Mouse (Mus musculus): ENCODE measurements at regions not wholly inside any gene's neighbourhood (a gene's known extent, or its start where the extent isn't known, plus 50 kb on each side); places are given as distances from the start of the nearest gene placed in this dataset.

GRCm38 (mm10) chr3:61224505-61224904, 136.9 kb upstream of the Rap2b start:
- ATAC-seq (replicated peaks; ENCODE audit: low FRiP score) (no peak), DNase-seq (ENCODE audit: low spot score) (no peak)
- Histone ChIP-seq H3K4me1 (replicated peaks; ENCODE audit: control insufficient read depth, insufficient read depth, low read length) (no peaks in the 10 kb centered on the region), H3K27ac (ENCODE audit: low read depth, low read length) (no peak overlapping the region), H3K36me3 (ENCODE audit: control insufficient read depth, insufficient read depth, low read length) (no peaks in the 10 kb centered on the region), H3K4me3 (ENCODE audit: low read depth, low read length) (no peak overlapping the region), H3K27me3 (ENCODE audit: control insufficient read depth, insufficient read depth, low read length) (no peaks in the 10 kb centered on the region), H3K4me2 (ENCODE audit: low read depth, low read length, severe bottlenecking) (no peak overlapping the region), H3K9ac (ENCODE audit: low read length) (no peak overlapping the region), H3K9me3 (ENCODE audit: control insufficient read depth, low read length) (no peaks in the 10 kb centered on the region)

GRCm38 (mm10) chr3:61225054-61225453, 136.4 kb upstream of the Rap2b start:
- H3K4me3 ChIP-seq (ENCODE audit: low read depth, low read length), result no peak overlapping the region
- no peaks in the 10 kb centered on the region for H3K4me1 ChIP-seq (replicated peaks; ENCODE audit: control insufficient read depth, insufficient read depth, low read length)
- DNase-seq (ENCODE audit: low spot score) (no peak), ATAC-seq (replicated peaks; ENCODE audit: low FRiP score) (no peak)
- no peaks in the 10 kb centered on the region for H3K27me3 ChIP-seq (ENCODE audit: control insufficient read depth, insufficient read depth, low read length)
- no peak overlapping the region for H3K9ac ChIP-seq (ENCODE audit: low read length)
- H3K9me3 ChIP-seq (ENCODE audit: control insufficient read depth, low read length), result no peaks in the 10 kb centered on the region
- H3K36me3 ChIP-seq (ENCODE audit: control insufficient read depth, insufficient read depth, low read length), result no peaks in the 10 kb centered on the region
- H3K27ac ChIP-seq (ENCODE audit: low read depth, low read length), result no peak overlapping the region
- H3K4me2 ChIP-seq (ENCODE audit: low read depth, low read length, severe bottlenecking), result no peak overlapping the region

GRCm38 (mm10) chr3:61241380-61241779, 120.1 kb upstream of the Rap2b start:
- DNase-seq (ENCODE audit: low spot score), result no peak
- no peaks in the 10 kb centered on the region for H3K9me3 ChIP-seq (ENCODE audit: control insufficient read depth, low read length)
- no peak for ATAC-seq (replicated peaks; ENCODE audit: low FRiP score)
- H3K36me3 ChIP-seq (ENCODE audit: control insufficient read depth, insufficient read depth, low read length), result no peaks in the 10 kb centered on the region
- H3K27ac ChIP-seq (ENCODE audit: low read depth, low read length), result no peak overlapping the region
- no peak overlapping the region for H3K4me2 ChIP-seq (ENCODE audit: low read depth, low read length, severe bottlenecking)
- H3K9ac ChIP-seq (ENCODE audit: low read length), result no peak overlapping the region
- WGBS, result 80% methylated on average over 5 of the region's 5 CpGs
- H3K4me1 ChIP-seq (replicated peaks; ENCODE audit: control insufficient read depth, insufficient read depth, low read length), result no peaks in the 10 kb centered on the region
- H3K27me3 ChIP-seq (ENCODE audit: control insufficient read depth, insufficient read depth, low read length), result no peaks in the 10 kb centered on the region
- H3K4me3 ChIP-seq (ENCODE audit: low read depth, low read length), result no peak overlapping the region

GRCm38 (mm10) chr3:61243876-61244527, 117.4 kb upstream of the Rap2b start:
- ATAC-seq (replicated peaks; ENCODE audit: low FRiP score), result peak; percentile 74
- H3K4me1 ChIP-seq (replicated peaks; ENCODE audit: control insufficient read depth, insufficient read depth, low read length), result no peaks in the 10 kb centered on the region
- no peak overlapping the region for H3K4me3 ChIP-seq (ENCODE audit: low read depth, low read length)
- H3K27ac ChIP-seq (ENCODE audit: low read depth, low read length), result no peak overlapping the region
- no peak overlapping the region for H3K4me2 ChIP-seq (ENCODE audit: low read depth, low read length, severe bottlenecking)
- WGBS, result 20% methylated on average over 6 of the region's 6 CpGs
- H3K27me3 ChIP-seq (ENCODE audit: control insufficient read depth, insufficient read depth, low read length), result no peaks in the 10 kb centered on the region
- H3K36me3 ChIP-seq (ENCODE audit: control insufficient read depth, insufficient read depth, low read length), result no peaks in the 10 kb centered on the region
- no peaks in the 10 kb centered on the region for H3K9me3 ChIP-seq (ENCODE audit: control insufficient read depth, low read length)
- no peak for DNase-seq (ENCODE audit: low spot score)
- no peak overlapping the region for H3K9ac ChIP-seq (ENCODE audit: low read length)

GRCm38 (mm10) chr3:61246429-61246828, 115.0 kb upstream of the Rap2b start:
- no peak overlapping the region for H3K9ac ChIP-seq (ENCODE audit: low read length)
- DNase-seq (ENCODE audit: low spot score) (no peak), ATAC-seq (replicated peaks; ENCODE audit: low FRiP score) (no peak)
- H3K4me3 ChIP-seq (ENCODE audit: low read depth, low read length), result no peak overlapping the region
- H3K4me2 ChIP-seq (ENCODE audit: low read depth, low read length, severe bottlenecking), result no peak overlapping the region
- 78% methylated on average over 4 of the region's 4 CpGs for WGBS
- no peaks in the 10 kb centered on the region for H3K4me1 ChIP-seq (replicated peaks; ENCODE audit: control insufficient read depth, insufficient read depth, low read length)
- no peak overlapping the region for H3K27ac ChIP-seq (ENCODE audit: low read depth, low read length)
- no peaks in the 10 kb centered on the region for H3K36me3 ChIP-seq (ENCODE audit: control insufficient read depth, insufficient read depth, low read length)
- H3K27me3 ChIP-seq (ENCODE audit: control insufficient read depth, insufficient read depth, low read length), result no peaks in the 10 kb centered on the region
- no peaks in the 10 kb centered on the region for H3K9me3 ChIP-seq (ENCODE audit: control insufficient read depth, low read length)

- Histone ChIP-seq H3K4me2 (ENCODE audit: low read depth, low read length, severe bottlenecking) (no peak overlapping the region), H3K4me1 (replicated peaks; ENCODE audit: control insufficient read depth, insufficient read depth, low read length) (no peaks in the 10 kb centered on the region)
- 71% methylated on average over 1 of the region's 1 CpGs for WGBS
Measured at GRCm38 (mm10) chr3:61247344-61247743, 114.1 kb upstream of the Rap2b start.

GRCm38 (mm10) chr3:61255232-61255631, 106.2 kb upstream of the Rap2b start:
- Histone ChIP-seq H3K4me2 (ENCODE audit: low read depth, low read length, severe bottlenecking) (no peak overlapping the region), H3K27ac (ENCODE audit: low read depth, low read length) (no peak overlapping the region), H3K27me3 (ENCODE audit: control insufficient read depth, insufficient read depth, low read length) (no peaks in the 10 kb centered on the region), H3K4me1 (replicated peaks; ENCODE audit: control insufficient read depth, insufficient read depth, low read length) (no peaks in the 10 kb centered on the region), H3K9me3 (ENCODE audit: control insufficient read depth, low read length) (no peaks in the 10 kb centered on the region), H3K9ac (ENCODE audit: low read length) (no peak overlapping the region), H3K4me3 (ENCODE audit: low read depth, low read length) (no peak overlapping the region), H3K36me3 (ENCODE audit: control insufficient read depth, insufficient read depth, low read length) (no peaks in the 10 kb centered on the region)
- no peak for DNase-seq (ENCODE audit: low spot score)
- no peak for ATAC-seq (replicated peaks; ENCODE audit: low FRiP score)
- 73% methylated on average over 4 of the region's 4 CpGs for WGBS

More at GRCm38 (mm10) chr3:61247344-61247743, 114.1 kb upstream of the Rap2b start:
- H3K27me3 ChIP-seq (ENCODE audit: control insufficient read depth, insufficient read depth, low read length), result no peaks in the 10 kb centered on the region
- DNase-seq (ENCODE audit: low spot score) (no peak), ATAC-seq (replicated peaks; ENCODE audit: low FRiP score) (no peak)
- no peak overlapping the region for H3K4me3 ChIP-seq (ENCODE audit: low read depth, low read length)
- H3K27ac ChIP-seq (ENCODE audit: low read depth, low read length), result no peak overlapping the region
- no peaks in the 10 kb centered on the region for H3K36me3 ChIP-seq (ENCODE audit: control insufficient read depth, insufficient read depth, low read length)
- no peak overlapping the region for H3K9ac ChIP-seq (ENCODE audit: low read length)
- no peaks in the 10 kb centered on the region for H3K9me3 ChIP-seq (ENCODE audit: control insufficient read depth, low read length)

GRCm38 (mm10) chr3:61255643-61256042, 105.8 kb upstream of the Rap2b start:
- DNase-seq (ENCODE audit: low spot score), result no peak
- Histone ChIP-seq H3K9ac (ENCODE audit: low read length) (no peak overlapping the region), H3K36me3 (ENCODE audit: control insufficient read depth, insufficient read depth, low read length) (no peaks in the 10 kb centered on the region), H3K27me3 (ENCODE audit: control insufficient read depth, insufficient read depth, low read length) (no peaks in the 10 kb centered on the region), H3K4me2 (ENCODE audit: low read depth, low read length, severe bottlenecking) (no peak overlapping the region), H3K27ac (ENCODE audit: low read depth, low read length) (no peak overlapping the region), H3K9me3 (ENCODE audit: control insufficient read depth, low read length) (no peaks in the 10 kb centered on the region), H3K4me3 (ENCODE audit: low read depth, low read length) (no peak overlapping the region), H3K4me1 (replicated peaks; ENCODE audit: control insufficient read depth, insufficient read depth, low read length) (no peaks in the 10 kb centered on the region)
- 89% methylated on average over 2 of the region's 2 CpGs for WGBS
- ATAC-seq (replicated peaks; ENCODE audit: low FRiP score), result no peak

Measured in forebrain, embryonic 11.5 days (tissue).